Mouse (Mus musculus): Measurements from ENCODE around the gene Spag4.

- TF ChIP-seq CTCF (conservative IDR thresholded peaks at IDR 0.05; ENCODE audit: low read length) (no peak), POU5F1 (IDR thresholded peaks at IDR 0.05; ENCODE audit: borderline replicate concordance, low read length) (no peak)
Observed at GRCm38 (mm10) chr2:156079183-156079560, 14.2 kb downstream of the Spag4 start.
